Mouse (Mus musculus): Measurements from ENCODE around the gene Vps54. TPM values are rescaled to one million over a fixed set of nuclear protein-coding genes. Genes with fewer than 3 reads are reported as not detected.
A peak's percentile ranks its signal among the peaks of the same experiment; 100 is the strongest.
"Not testable (repeated sequence)": the region's sequence is repeated elsewhere in the genome, so short reads cannot be mapped to it uniquely, and the experiment has no call there.

Vps54 gene
- total RNA-seq (2014; rRNA removed; ENCODE audit: low replicate concordance) (20.9 and 45.3 TPM in 2 replicates), polyA plus RNA-seq (2015; fragmentation: Nextera tagmentation; extraction: Ambion mirVana) (4.9 and 5.8 TPM in 2 replicates)

DNA sequence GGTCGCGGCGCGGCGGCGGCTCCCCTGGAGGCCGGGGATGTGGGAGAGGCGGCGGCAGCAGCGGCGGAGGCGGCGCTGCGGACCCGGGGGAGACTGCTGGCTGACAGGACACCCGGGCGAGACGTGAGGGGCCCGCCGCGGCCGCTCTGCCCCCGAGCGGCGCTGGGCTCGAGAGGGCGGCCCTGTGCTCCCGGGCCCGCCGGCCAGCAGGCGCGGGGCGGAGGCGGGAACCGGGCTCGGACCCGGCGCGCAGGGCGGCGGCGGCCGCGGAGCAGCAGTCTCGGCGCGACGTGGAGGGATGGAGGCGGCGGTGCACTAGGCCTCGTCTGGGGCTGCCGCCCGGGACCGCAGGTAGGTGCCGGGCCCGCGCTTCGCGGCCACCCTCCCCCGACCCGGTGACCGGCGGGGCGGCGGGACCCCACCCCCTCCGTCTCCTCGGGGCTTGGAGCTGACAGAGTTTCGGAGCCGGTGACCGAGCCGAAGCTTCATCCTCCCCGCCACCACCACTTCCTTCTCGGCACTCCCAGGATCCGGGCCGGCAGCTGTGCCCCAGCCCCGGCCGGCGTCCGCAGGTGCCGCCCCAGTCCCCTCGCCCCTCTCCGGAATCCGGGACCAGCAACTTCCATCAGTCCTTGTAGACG lies at the start of gene Vps54:
Gene Vps54 (plus strand): TSS at position 261 of the 641 bp plus-strand sequence.
- H3K4me2 ChIP-seq (ENCODE audit: low read depth, low read length): peak within 1 kb of the TSS; percentile 91
- no peak for TF ChIP-seq CTCF (IDR thresholded peaks at IDR 0.05; ENCODE audit: low read depth)
- no peak for TF ChIP-seq EP300 (IDR thresholded peaks at IDR 0.05; ENCODE audit: low read depth)
- H3K4me3 ChIP-seq (ENCODE audit: low read depth, low read length): peak within 1 kb of the TSS; percentile 100
- H3K36me3 ChIP-seq (replicated peaks; ENCODE audit: control insufficient read depth, insufficient read depth, low read length): no peaks in the 10 kb centered on the region
- peak within 1 kb of the TSS; percentile 99 for H3K27ac ChIP-seq (ENCODE audit: low read depth)
- H3K4me1 ChIP-seq (ENCODE audit: control insufficient read depth, insufficient read depth): peaks cover 14% of the 10 kb centered on the region
- WGBS: under 1% methylated on average over 52 of the region's 84 CpGs
- no peaks in the 10 kb centered on the region for H3K9me3 ChIP-seq (replicated peaks; ENCODE audit: control insufficient read depth, low read length)
- ATAC-seq (ENCODE audit: insufficient read depth, low read depth) (peak; percentile 76), DNase-seq (ENCODE audit: low spot score) (no peak)
- peak within 1 kb of the TSS; percentile 100 for H3K9ac ChIP-seq (replicated peaks; ENCODE audit: low read depth, low read length)
- no peaks in the 10 kb centered on the region for H3K27me3 ChIP-seq (ENCODE audit: control insufficient read depth, insufficient read depth, low read length)

DNA sequence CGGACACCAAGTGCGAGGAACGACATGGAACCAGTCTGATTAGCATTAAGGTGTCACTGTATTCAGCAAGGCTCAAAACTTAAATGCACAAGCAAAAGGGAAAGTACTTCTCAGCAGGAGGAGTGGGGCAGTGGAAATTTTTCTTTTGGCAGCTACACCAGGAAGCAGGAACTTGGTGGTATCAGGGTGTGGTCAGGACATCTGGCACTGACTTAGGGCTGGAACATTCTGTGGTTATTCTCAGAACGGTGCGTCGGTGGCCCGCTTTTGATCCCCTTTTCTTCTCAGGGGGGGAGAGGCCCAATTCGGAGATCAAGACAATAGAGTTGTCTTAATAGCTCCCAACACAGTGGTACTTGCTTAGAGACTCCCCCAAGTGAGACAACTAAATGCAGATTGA lies 47.3 kb upstream of the Vps54 start:
- H3K4me3 ChIP-seq (ENCODE audit: low read depth, low read length); H3K9me3 ChIP-seq (replicated peaks; ENCODE audit: control insufficient read depth, low read length); ATAC-seq (ENCODE audit: insufficient read depth, low read depth); H3K36me3 ChIP-seq (replicated peaks; ENCODE audit: control insufficient read depth, insufficient read depth, low read length); H3K4me1 ChIP-seq (ENCODE audit: control insufficient read depth, insufficient read depth); H3K4me2 ChIP-seq (ENCODE audit: low read depth, low read length); H3K27me3 ChIP-seq (ENCODE audit: control insufficient read depth, insufficient read depth, low read length); DNase-seq (ENCODE audit: low spot score); H3K27ac ChIP-seq (ENCODE audit: low read depth); H3K9ac ChIP-seq (replicated peaks; ENCODE audit: low read depth, low read length): not testable (repeated sequence)
- WGBS: 80% methylated on average over 8 of the region's 8 CpGs

DNA sequence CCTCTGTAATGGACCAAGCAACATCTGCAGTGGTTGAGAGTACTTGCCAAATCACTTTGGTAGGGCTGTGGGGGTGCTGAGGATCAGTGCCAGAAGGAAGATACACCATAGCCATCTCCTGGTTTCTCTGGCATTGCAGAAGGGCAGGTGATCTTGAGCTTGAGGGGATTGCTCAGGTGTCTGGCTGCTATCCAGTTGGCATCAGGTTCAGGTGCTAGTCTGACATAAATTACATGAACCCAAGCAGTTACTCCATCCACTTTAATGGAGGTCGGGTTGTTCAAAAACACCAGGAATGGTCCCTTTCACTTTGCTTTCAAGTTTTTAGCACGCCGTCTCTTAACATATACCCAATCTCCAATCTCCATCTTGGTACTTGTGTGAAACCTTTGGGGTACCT lies 44.2 kb upstream of the Vps54 start:
- ATAC-seq (ENCODE audit: insufficient read depth, low read depth) (no peak), DNase-seq (ENCODE audit: low spot score) (no peak)
- H3K27ac ChIP-seq (ENCODE audit: low read depth): no peak overlapping the region
- WGBS: 90% methylated on average over 3 of the region's 3 CpGs
- no peaks in the 10 kb centered on the region for H3K27me3 ChIP-seq (ENCODE audit: control insufficient read depth, insufficient read depth, low read length)
- no peak overlapping the region for H3K4me2 ChIP-seq (ENCODE audit: low read depth, low read length)
- H3K36me3 ChIP-seq (replicated peaks; ENCODE audit: control insufficient read depth, insufficient read depth, low read length): no peaks in the 10 kb centered on the region
- TF ChIP-seq CTCF (IDR thresholded peaks at IDR 0.05; ENCODE audit: low read depth) (no peak), EP300 (IDR thresholded peaks at IDR 0.05; ENCODE audit: low read depth) (no peak)
- no peaks in the 10 kb centered on the region for H3K4me1 ChIP-seq (ENCODE audit: control insufficient read depth, insufficient read depth)
- H3K4me3 ChIP-seq (ENCODE audit: low read depth, low read length): no peak overlapping the region
- no peak overlapping the region for H3K9ac ChIP-seq (replicated peaks; ENCODE audit: low read depth, low read length)
- no peaks in the 10 kb centered on the region for H3K9me3 ChIP-seq (replicated peaks; ENCODE audit: control insufficient read depth, low read length)

DNA sequence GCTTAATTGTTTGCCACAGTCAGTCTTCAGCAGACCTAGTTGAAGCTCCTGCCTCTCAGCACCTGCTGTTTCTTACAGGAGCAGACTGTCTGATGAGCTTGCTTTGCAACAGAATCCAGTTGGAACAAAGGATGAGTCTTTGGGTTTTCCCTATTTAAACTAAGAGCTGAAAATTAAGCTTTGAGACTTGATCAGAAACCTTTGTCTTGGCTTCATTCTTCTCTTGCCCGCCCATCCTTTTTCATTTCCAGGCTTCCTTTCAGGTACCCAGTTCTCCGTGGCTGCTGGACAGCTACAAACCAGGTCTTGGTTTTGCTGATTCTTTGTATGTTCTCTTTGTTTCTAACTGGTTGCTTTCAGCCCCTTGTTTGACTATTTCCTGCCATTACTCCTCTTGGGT lies 30.0 kb upstream of the Vps54 start:
- Histone ChIP-seq H3K4me1 (ENCODE audit: control insufficient read depth, insufficient read depth) (no peaks in the 10 kb centered on the region), H3K36me3 (replicated peaks; ENCODE audit: control insufficient read depth, insufficient read depth, low read length) (no peaks in the 10 kb centered on the region), H3K27me3 (ENCODE audit: control insufficient read depth, insufficient read depth, low read length) (no peaks in the 10 kb centered on the region), H3K9ac (replicated peaks; ENCODE audit: low read depth, low read length) (no peak overlapping the region), H3K4me3 (ENCODE audit: low read depth, low read length) (no peak overlapping the region), H3K9me3 (replicated peaks; ENCODE audit: control insufficient read depth, low read length) (peaks cover 6% of the 10 kb centered on the region; the same call in 1 of the 2 replicates), H3K4me2 (ENCODE audit: low read depth, low read length) (no peak overlapping the region), H3K27ac (ENCODE audit: low read depth) (no peak overlapping the region)
- WGBS: 69% methylated on average over 2 of the region's 2 CpGs
- TF ChIP-seq CTCF (IDR thresholded peaks at IDR 0.05; ENCODE audit: low read depth) (no peak), EP300 (IDR thresholded peaks at IDR 0.05; ENCODE audit: low read depth) (no peak)
- ATAC-seq (ENCODE audit: insufficient read depth, low read depth) (no peak), DNase-seq (ENCODE audit: low spot score) (no peak)

DNA sequence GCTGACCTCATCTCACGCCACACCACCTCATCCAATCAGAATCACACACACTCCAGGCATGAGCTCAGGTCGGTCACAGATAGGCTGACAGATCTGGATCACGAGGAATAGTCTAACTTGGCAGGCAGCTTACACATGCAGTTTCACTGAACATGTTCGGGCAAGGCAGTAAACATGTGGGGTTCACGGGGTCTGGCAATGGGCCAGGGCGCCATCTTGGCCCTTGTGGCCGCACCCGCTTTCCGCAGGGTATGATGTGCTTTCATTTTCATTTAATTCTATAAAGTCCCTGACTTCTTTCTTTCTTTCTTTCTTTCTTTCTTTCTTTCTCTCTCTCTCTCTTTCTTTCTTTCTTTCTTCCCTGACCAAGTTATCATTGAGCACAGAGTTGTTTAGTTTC lies 29.4 kb upstream of the Vps54 start:
- not testable (repeated sequence) for DNase-seq (ENCODE audit: low spot score); H3K36me3 ChIP-seq (replicated peaks; ENCODE audit: control insufficient read depth, insufficient read depth, low read length); ATAC-seq (ENCODE audit: insufficient read depth, low read depth); H3K9me3 ChIP-seq (replicated peaks; ENCODE audit: control insufficient read depth, low read length); H3K27me3 ChIP-seq (ENCODE audit: control insufficient read depth, insufficient read depth, low read length); H3K9ac ChIP-seq (replicated peaks; ENCODE audit: low read depth, low read length); H3K4me2 ChIP-seq (ENCODE audit: low read depth, low read length); H3K27ac ChIP-seq (ENCODE audit: low read depth); H3K4me3 ChIP-seq (ENCODE audit: low read depth, low read length); H3K4me1 ChIP-seq (ENCODE audit: control insufficient read depth, insufficient read depth)
- WGBS: 90% methylated on average over 9 of the region's 9 CpGs

DNA sequence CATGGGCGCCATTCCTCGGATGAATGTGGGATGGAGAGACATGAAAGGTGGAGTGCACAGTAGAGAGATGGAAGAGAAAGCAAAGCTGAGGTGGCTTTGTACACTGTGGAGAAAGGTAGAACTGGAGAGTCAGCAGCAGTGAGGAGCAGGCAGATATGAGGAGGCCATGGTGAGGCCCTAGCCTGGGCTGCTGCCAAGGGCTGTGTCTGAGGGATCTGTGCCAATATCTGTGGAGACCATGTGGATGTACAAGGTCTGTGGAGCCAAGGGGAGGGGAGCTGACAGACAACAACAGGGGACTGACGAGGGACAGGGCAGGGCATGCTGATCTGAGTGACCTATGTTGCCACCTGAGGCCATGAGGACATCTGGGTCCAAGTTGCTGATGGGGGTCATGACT lies 21.7 kb upstream of the Vps54 start:
- Histone ChIP-seq H3K27me3 (ENCODE audit: control insufficient read depth, insufficient read depth, low read length) (no peaks in the 10 kb centered on the region), H3K9ac (replicated peaks; ENCODE audit: low read depth, low read length) (no peak overlapping the region), H3K9me3 (replicated peaks; ENCODE audit: control insufficient read depth, low read length) (no peaks in the 10 kb centered on the region), H3K27ac (ENCODE audit: low read depth) (no peak overlapping the region), H3K4me3 (ENCODE audit: low read depth, low read length) (no peak overlapping the region), H3K36me3 (replicated peaks; ENCODE audit: control insufficient read depth, insufficient read depth, low read length) (no peaks in the 10 kb centered on the region), H3K4me2 (ENCODE audit: low read depth, low read length) (no peak overlapping the region), H3K4me1 (ENCODE audit: control insufficient read depth, insufficient read depth) (0 out of 2 replicates have a peak, but pooled peaks cover 6% of the 10 kb centered on the region)
- TF ChIP-seq EP300 (IDR thresholded peaks at IDR 0.05; ENCODE audit: low read depth): no peak
- no peak for TF ChIP-seq CTCF (IDR thresholded peaks at IDR 0.05; ENCODE audit: low read depth)
- peak; percentile 33; the same call in 1 of the 2 replicates for ATAC-seq (ENCODE audit: insufficient read depth, low read depth)
- 67% methylated on average over 3 of the region's 3 CpGs for WGBS
- no peak for DNase-seq (ENCODE audit: low spot score)

Measured in heart, postnatal 0 days (tissue).